Mouse (Mus musculus) ES-E14 (cell line): ENCODE data around the gene Rpl38. TPM values are rescaled to one million over a fixed set of nuclear protein-coding genes. Genes with fewer than 3 reads are reported as not detected.

Experiments used
- DNase-seq: peaks from one replicate; pipeline ENCODE4 v3.0.0-alpha.2; 2013; ENCODE audit warnings: low read depth, low spot score
- H3K27ac ChIP-seq: 2 replicates; pipeline ENCODE4 v1.5.1; 2012; ENCODE audit warnings: low read depth, mild to moderate bottlenecking, low read length, moderate library complexity, mixed read lengths; ENCODE audit not compliant: poor library complexity, insufficient read depth, severe bottlenecking
- H3K36me3 ChIP-seq: 2 replicates; pipeline ENCODE4 v1.6.1; 2012; ENCODE audit warnings: mild to moderate bottlenecking, low read length, moderate library complexity, mixed read lengths; ENCODE audit not compliant: control insufficient read depth, poor library complexity, insufficient read depth, severe bottlenecking
- H3K4me1 ChIP-seq, 2 experiments: fragments of 150-350 bp in 1 of 2; sonication (generic) in 1 of 2; 2 replicates each; pipeline ENCODE4 v1.6.1; 2012; ENCODE audit warnings: low read length in 2 of 2, mild to moderate bottlenecking in 1 of 2, mixed read lengths in 1 of 2; ENCODE audit not compliant: control insufficient read depth in 2 of 2, insufficient read depth in 2 of 2, poor library complexity in 1 of 2
- H3K4me3 ChIP-seq, 2 experiments: fragments of 150-350 bp in 1 of 2; sonication (generic) in 1 of 2; 2 replicates each; pipeline ENCODE4 v1.5.1; 2012; ENCODE audit warnings: low read length in 2 of 2, low read depth in 1 of 2, mild to moderate bottlenecking in 1 of 2, mixed read lengths in 1 of 2; ENCODE audit not compliant: insufficient read depth in 1 of 2, poor library complexity in 1 of 2, severe bottlenecking in 1 of 2
- H3K9ac ChIP-seq: 2 replicates; pipeline ENCODE4 v1.6.1; 2012; ENCODE audit warnings: low read depth, mild to moderate bottlenecking, low read length, mixed read lengths; ENCODE audit not compliant: poor library complexity, insufficient read depth, severe bottlenecking
- H3K9me3 ChIP-seq: fragments of 150-350 bp; sonication (generic); 2 replicates; pipeline ENCODE4 v1.6.1; 2012; ENCODE audit warnings: low read depth, mild to moderate bottlenecking, low read length; ENCODE audit not compliant: control insufficient read depth, insufficient read depth
- CHD2 ChIP-seq: IDR thresholded peaks from 2 replicates; pipeline ENCODE4 v1.6.1; 2014; ENCODE audit warnings: mild to moderate bottlenecking, low read depth, low read length, inconsistent platforms
- HCFC1 ChIP-seq: IDR thresholded peaks from 2 replicates; pipeline ENCODE4 v1.6.1; 2012; ENCODE audit warnings: low read length, inconsistent platforms, borderline replicate concordance; ENCODE audit not compliant: insufficient read depth
- MAFK ChIP-seq: IDR thresholded peaks from 2 replicates; pipeline ENCODE4 v1.6.1; 2014; ENCODE audit warnings: mild to moderate bottlenecking, low read depth, low read length, inconsistent platforms; ENCODE audit not compliant: insufficient read depth
- ZC3H11A ChIP-seq: IDR thresholded peaks from 2 replicates; pipeline ENCODE4 v1.6.1; 2012; ENCODE audit warnings: low read depth, mild to moderate bottlenecking, inconsistent platforms, low read length, borderline replicate concordance
- ZNF384 ChIP-seq: IDR thresholded peaks from 2 replicates; pipeline ENCODE4 v1.6.1; 2012; ENCODE audit warnings: low read depth, low read length, inconsistent platforms
- in situ Hi-C, 2 experiments: fragments of 600-800 bp; cut with MboI; formaldehyde crosslinking; loops; one replicate each; pipeline ENCODE4 v1.15.1; 2025; ENCODE audit warnings: low sequenced_read_pairs in 2 of 2, inconsistent platforms in 1 of 2; ENCODE audit not compliant: unreplicated experiment in 2 of 2
- total RNA-seq: library from RNA; depleted of rRNA; stranded (reverse); fragments of 300-350 nt; gene quantifications from 2 replicates; pipeline ENCODE4 v1.2.3, GENCODE M21; 2012

Rpl38 gene
- total RNA-seq, 1 experiment, result 3,102 TPM

DNA sequence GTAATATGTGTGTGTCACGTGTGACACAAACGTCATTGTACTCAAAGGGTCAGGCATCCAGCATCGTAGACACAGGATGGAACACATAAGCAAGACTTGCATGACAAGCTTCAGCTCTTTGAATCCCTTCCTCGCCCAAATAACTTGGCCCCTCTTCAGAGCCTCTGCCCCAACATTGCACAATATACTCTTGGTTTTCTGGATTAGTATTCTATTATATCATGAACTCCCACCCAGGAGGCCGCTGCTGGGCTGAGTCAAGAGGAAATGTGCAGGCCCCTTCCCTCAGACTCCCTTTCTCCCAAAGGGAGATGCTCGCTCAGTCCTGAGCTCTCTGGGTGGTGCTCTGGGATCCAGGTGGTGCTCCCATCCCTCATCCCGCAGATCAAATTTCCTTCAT, 30.2 kb downstream of the Rpl38 start:
- TF ChIP-seq ZC3H11A (no peak), ZNF384 (no peak), HCFC1 (no peak), MAFK (no peak), CHD2 (no peak)
- Histone ChIP-seq H3K27ac (no peak overlapping the region), H3K9me3 (no peaks in the 10 kb centered on the region), H3K9ac (no peak overlapping the region), H3K36me3 (peaks cover 2% of the 10 kb centered on the region; the same call in 1 of the 2 replicates), H3K4me1 (peaks cover 2 to 9% of the 10 kb centered on the region in 2 experiments; a peak in 2 of 4 replicates), H3K4me3 (no peak overlapping the region)
- in situ Hi-C loops, result no loop called here
- no peak for DNase-seq

DNA sequence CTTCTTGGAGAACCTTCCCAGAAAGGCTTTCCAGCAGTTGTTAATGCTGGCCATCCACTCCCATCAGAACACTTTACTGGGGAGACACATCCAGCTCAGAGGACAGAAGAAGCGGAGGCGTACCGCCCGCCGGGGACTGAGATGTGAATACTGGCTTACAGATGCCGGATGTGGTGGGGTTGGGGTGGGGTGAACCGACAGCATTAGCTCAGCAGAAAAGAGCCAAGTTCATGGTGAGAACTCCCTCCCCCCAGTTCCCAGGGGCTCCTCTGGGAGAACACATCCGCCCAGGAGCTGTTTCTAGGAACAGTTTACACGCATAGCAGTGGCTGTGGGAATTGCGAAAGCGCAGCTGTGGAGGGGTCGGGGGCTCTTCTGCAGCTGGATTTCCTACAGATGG, 31.2 kb downstream of the Rpl38 start:
- DNase-seq, result no peak
- no peak overlapping the region for H3K27ac ChIP-seq
- no peak overlapping the region for H3K4me3 ChIP-seq
- no peaks in the 10 kb centered on the region for H3K9me3 ChIP-seq
- peaks cover 2% of the 10 kb centered on the region; the same call in 1 of the 2 replicates for H3K36me3 ChIP-seq
- in situ Hi-C loops, result no loop called here
- no peak for TF ChIP-seq HCFC1
- no peak for TF ChIP-seq ZC3H11A
- TF ChIP-seq ZNF384, result no peak
- TF ChIP-seq MAFK, result no peak
- no peak for TF ChIP-seq CHD2
- no peak overlapping the region for H3K9ac ChIP-seq
- peaks cover 0 to 6% of the 10 kb centered on the region in 2 experiments; a peak in 1 of 4 replicates for H3K4me1 ChIP-seq

DNA sequence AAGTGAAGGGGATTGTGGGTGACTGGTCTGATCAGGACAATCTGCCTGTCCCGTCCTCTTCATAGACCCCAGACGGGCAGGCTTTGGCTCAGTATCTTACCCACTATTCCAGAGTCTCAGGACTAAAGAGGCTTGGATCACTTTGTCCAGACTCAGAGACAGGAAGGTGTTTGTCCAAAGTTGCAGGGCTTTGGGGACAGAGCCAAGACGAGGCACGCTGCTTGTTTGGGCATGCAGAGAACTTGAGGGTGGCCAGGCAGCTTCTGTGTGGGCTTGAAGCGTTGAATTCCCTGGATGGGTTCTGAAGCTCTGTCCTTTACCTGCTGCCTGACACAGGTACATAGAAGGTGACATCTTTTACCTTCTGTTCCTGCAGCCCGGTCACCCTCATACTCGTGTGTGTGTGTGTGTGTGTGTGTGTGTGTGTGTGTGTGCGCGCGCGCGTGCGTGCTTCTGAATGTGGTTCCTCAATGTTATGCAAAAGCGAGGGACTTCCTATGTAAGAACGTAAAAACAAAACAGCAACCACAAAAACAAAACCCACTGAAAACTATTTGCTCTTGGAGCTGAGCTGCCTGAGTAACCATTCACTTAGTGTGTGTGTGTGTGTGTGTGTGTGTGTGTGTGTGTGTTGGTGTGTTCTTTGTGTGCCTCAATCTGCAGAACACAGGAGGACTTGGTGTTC, 34.1 kb downstream of the Rpl38 start:
- TF ChIP-seq HCFC1 (no peak), CHD2 (no peak), ZC3H11A (no peak), MAFK (no peak), ZNF384 (no peak)
- no peaks in the 10 kb centered on the region for H3K4me1 ChIP-seq
- H3K27ac ChIP-seq, result no peak overlapping the region
- no peaks in the 10 kb centered on the region for H3K9me3 ChIP-seq
- no peak overlapping the region for H3K4me3 ChIP-seq
- H3K9ac ChIP-seq, result no peak overlapping the region
- no peaks in the 10 kb centered on the region for H3K36me3 ChIP-seq
- in situ Hi-C loops, result no loop called here
- DNase-seq, result no peak

DNA sequence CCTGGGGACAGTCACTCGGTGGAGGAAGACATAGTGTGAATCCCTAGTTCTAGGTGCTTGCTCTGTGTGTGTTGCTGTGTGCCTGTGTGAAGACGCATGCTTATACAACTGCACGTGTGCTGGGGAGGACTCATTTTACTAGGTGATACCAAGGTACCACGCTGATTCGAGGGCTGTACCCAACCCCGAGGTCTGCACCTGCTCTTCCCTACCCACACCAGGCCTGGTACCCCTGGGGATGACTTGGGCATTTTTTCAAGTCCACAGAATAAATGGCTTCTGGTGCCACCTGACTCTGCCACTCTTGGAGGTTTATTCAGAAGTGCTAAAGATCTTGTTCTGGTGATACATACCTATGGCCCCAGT, 34.7 kb downstream of the Rpl38 start:
- Histone ChIP-seq H3K4me1 (no peaks in the 10 kb centered on the region), H3K36me3 (no peaks in the 10 kb centered on the region), H3K9ac (no peak overlapping the region), H3K9me3 (no peaks in the 10 kb centered on the region), H3K4me3 (no peak overlapping the region), H3K27ac (no peak overlapping the region)
- in situ Hi-C loops, result no loop called here
- TF ChIP-seq ZNF384, result no peak
- no peak for TF ChIP-seq ZC3H11A
- no peak for TF ChIP-seq CHD2
- no peak for TF ChIP-seq HCFC1
- TF ChIP-seq MAFK, result no peak
- DNase-seq, result no peak
